Comparison of ENCODE assay signal across 9 mouse cellular contexts in the genomic region with DNA sequence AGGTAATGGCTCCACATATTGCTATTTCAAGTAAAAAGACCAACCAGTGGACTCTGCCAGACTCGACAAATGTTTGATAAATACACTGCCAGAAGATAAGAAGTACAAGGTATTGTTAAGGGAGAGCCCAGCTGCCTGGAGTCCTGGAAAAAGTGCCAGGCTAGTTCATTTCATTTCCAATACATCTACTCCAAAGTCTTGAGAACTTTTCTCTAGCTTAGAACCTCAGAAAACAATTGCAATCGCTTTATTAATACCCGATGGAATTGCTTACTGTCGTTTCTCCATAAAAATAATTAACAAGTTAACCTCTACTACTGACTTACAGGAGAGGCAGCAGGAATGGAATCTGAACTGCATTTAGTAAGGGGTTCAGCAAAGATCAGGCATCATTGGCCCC. TPM values are rescaled to one million over a fixed set of nuclear protein-coding genes. Genes with fewer than 3 reads are reported as not detected.
DNase-seq lines count a peak whose midpoint lies in the region; ATAC-seq and TF ChIP-seq lines count a peak whose summit lies in the region.
"Had no signal": no experiment of that assay in that cellular context is flagged by ENCODE, and none has a peak within 500 bp of the region (broad histone marks: within the 10 kb centered on the region; RNA-seq: fewer than 3 reads in every experiment).

No protein-coding gene starts in this region.

- H3K4me3 ChIP-seq in gastrocnemius, adult 2 months, result peak overlapping the region; percentile 89
- peak overlapping the region; percentile 66 for H3K4me3 ChIP-seq in C2C12 (ENCODE audit: insufficient read depth, poor library complexity, severe bottlenecking)
- peak overlapping the region; percentile 77 for H3K4me3 ChIP-seq in hindbrain, embryonic 12.5 days
- H3K4me3 ChIP-seq in liver, postnatal 0 days (ENCODE audit: low read depth, low read length), result no peak overlapping the region
- no peak overlapping the region for H3K4me3 ChIP-seq in thymus, adult 2 months (ENCODE audit: control insufficient read depth, insufficient read depth, low read length)

- no peak for TF ChIP-seq EP300 in liver, postnatal 0 days (IDR thresholded peaks at IDR 0.05; ENCODE audit: low read depth)

- no peak for TF ChIP-seq POLR2A in thymus, adult 2 months (IDR thresholded peaks at IDR 0.05; ENCODE audit: control insufficient read depth, extremely low read depth, insufficient read depth, low read length, poor library complexity)

- H3K79me3 ChIP-seq in C2C12 (ENCODE audit: low read depth), result peaks cover 14% of the 10 kb centered on the region

- H3K9ac ChIP-seq in hindbrain, embryonic 12.5 days, result no peak overlapping the region
- H3K9ac ChIP-seq in liver, postnatal 0 days (replicated peaks), result no peak overlapping the region

- peak overlapping the region; percentile 85 for H3K4me2 ChIP-seq in hindbrain, embryonic 12.5 days (replicated peaks)
- peak overlapping the region; percentile 74; the same call in 1 of the 2 replicates for H3K4me2 ChIP-seq in liver, postnatal 0 days (ENCODE audit: low read depth, low read length)

- ATAC-seq in hindbrain, embryonic 12.5 days (ENCODE audit: low FRiP score), result no peak
- ATAC-seq in liver, postnatal 0 days, result no peak

- DNase-seq in gastrocnemius, adult 2 months, result no peak
- no peak for DNase-seq in gastrocnemius, postnatal 14 days
- no peak for DNase-seq in liver, postnatal 0 days
- no peak for DNase-seq in right cerebral cortex, postnatal 25 days
- DNase-seq in thymus, adult 2 months, result no peak
- DNase-seq in MN1 (ENCODE audit: low spot score), result no peak
- DNase-seq: cerebellum, postnatal 14 days had no signal

- no peak overlapping the region for H3K27ac ChIP-seq in gastrocnemius, adult 2 months
- H3K27ac ChIP-seq in hindbrain, embryonic 12.5 days, result no peak overlapping the region
- H3K27ac ChIP-seq in liver, postnatal 0 days (ENCODE audit: low read depth), result no peak overlapping the region
- no peak overlapping the region for H3K27ac ChIP-seq in thymus, adult 2 months (ENCODE audit: control insufficient read depth, insufficient read depth, low read length)

- 5% methylated on average over 4 of the region's 4 CpGs for WGBS in hindbrain, embryonic 12.5 days
- 8% methylated on average over 4 of the region's 4 CpGs for WGBS in liver, postnatal 0 days (ENCODE audit: insufficient replicate concordance)
- WGBS in thymus, adult 2 months, result 13% methylated on average over 4 of the region's 4 CpGs

- peak overlapping the region; percentile 73 for H3ac ChIP-seq in C2C12 (ENCODE audit: control insufficient read depth, insufficient read length, low read depth)

- no peaks in the 10 kb centered on the region for H3K36me3 ChIP-seq in C2C12 (ENCODE audit: control insufficient read depth, insufficient read depth)
- no peaks in the 10 kb centered on the region for H3K36me3 ChIP-seq in hindbrain, embryonic 12.5 days
- no peaks in the 10 kb centered on the region for H3K36me3 ChIP-seq in liver, postnatal 0 days (replicated peaks; ENCODE audit: insufficient read depth, low read length)
- H3K36me3 ChIP-seq in thymus, adult 2 months (ENCODE audit: control insufficient read depth, insufficient read depth, low read length), result no peaks in the 10 kb centered on the region

- H3K79me2 ChIP-seq in C2C12 (ENCODE audit: control insufficient read depth, insufficient read depth), result peaks cover 44% of the 10 kb centered on the region

- H3K27me3 ChIP-seq in C2C12 (ENCODE audit: control insufficient read depth, insufficient read depth, insufficient read length), result no peaks in the 10 kb centered on the region
- H3K27me3 ChIP-seq in hindbrain, embryonic 12.5 days, result peaks cover 29% of the 10 kb centered on the region
- H3K27me3 ChIP-seq in liver, postnatal 0 days (ENCODE audit: insufficient read depth, low read length), result 0 out of 2 replicates have a peak, but pooled peaks cover 25% of the 10 kb centered on the region
- peaks cover 4% of the 10 kb centered on the region; the same call in 1 of the 2 replicates for H3K27me3 ChIP-seq in thymus, adult 2 months (ENCODE audit: control insufficient read depth, insufficient read depth, low read length)

- no peaks in the 10 kb centered on the region for H3K9me3 ChIP-seq in hindbrain, embryonic 12.5 days (replicated peaks)
- H3K9me3 ChIP-seq in liver, postnatal 0 days (ENCODE audit: low read length), result no peaks in the 10 kb centered on the region

- H3K4me1 ChIP-seq in hindbrain, embryonic 12.5 days, result peaks cover 23% of the 10 kb centered on the region
- peaks cover 3% of the 10 kb centered on the region; the same call in 1 of the 2 replicates for H3K4me1 ChIP-seq in liver, postnatal 0 days (ENCODE audit: insufficient read depth)
- no peaks in the 10 kb centered on the region for H3K4me1 ChIP-seq in thymus, adult 2 months (replicated peaks; ENCODE audit: control insufficient read depth, insufficient read depth, low read length)

- intact Hi-C loops in gastrocnemius, adult 2 months (cut with DNase I), result loop anchor here (5.0 kb wide), 1 partner anchor 285 kb away; no protein-coding TSS in a partner anchor
- intact Hi-C loops in gastrocnemius, postnatal 14 days (cut with DNase I; ENCODE audit: low total_unique reads), result no loop called here

- TF ChIP-seq CTCF in gastrocnemius, adult 2 months (IDR thresholded peaks at IDR 0.05), result no peak
- no peak for TF ChIP-seq CTCF in C2C12 (IDR thresholded peaks at IDR 0.05; ENCODE audit: control insufficient read depth, insufficient read depth, insufficient read length)
- TF ChIP-seq CTCF in liver, postnatal 0 days (IDR thresholded peaks at IDR 0.05; ENCODE audit: low read depth), result no peak
- no peak for TF ChIP-seq CTCF in thymus, adult 2 months (IDR thresholded peaks at IDR 0.05; ENCODE audit: borderline replicate concordance, control insufficient read depth, extremely low read depth, insufficient read depth, low read length, poor library complexity)

TF ChIP-seq in C2C12, 6 proteins besides CTCF, POLR2A, EP300 and RAD21:
- TF ChIP-seq MYOD1 (IDR thresholded peaks at IDR 0.05; ENCODE audit: control insufficient read depth, insufficient read length, low read depth), result no peak
- TF ChIP-seq USF1 (IDR thresholded peaks at IDR 0.05; ENCODE audit: low read depth), result no peak
- no peak for TF ChIP-seq MYOG (IDR thresholded peaks at IDR 0.05; ENCODE audit: control insufficient read depth, extremely low read depth, insufficient read length)
- TF ChIP-seq FOSL1 (IDR thresholded peaks at IDR 0.05; ENCODE audit: insufficient read depth, low read length, poor library complexity, severe bottlenecking), result no peak

RNA-seq across cellular contexts. Expression of gene Tenm3, which starts 1.7 kb away (rescaled TPM):
- total RNA-seq in gastrocnemius, adult 2 months (2021), result 10 to 100 TPM; 10.0 to 13.7 TPM
- 10 to 100 TPM; 10.7 to 12.6 TPM for total RNA-seq in gastrocnemius, postnatal 14 days (2021)
- polyA plus RNA-seq in C2C12 (2012; fragmentation: generic; extraction: Trizol), result 18.2 TPM
- polyA plus RNA-seq in hindbrain, embryonic 12.5 days (2016; fragmentation: Nextera tagmentation; extraction: Ambion mirVana), result 52.8 and 53.1 TPM in 2 replicates
- 4.7 and 5.6 TPM in 2 replicates for polyA plus RNA-seq in liver, postnatal 0 days (2015; fragmentation: Nextera tagmentation; extraction: Ambion mirVana)
- polyA plus RNA-seq in thymus, adult 2 months (2012; rRNA removed), result 2.3 TPM in 2 replicates

Comparison
In these comparisons a context has a peak if more than half of its experiments do, and no peak if none do; other contexts are left out.
1. H3K4me3 ChIP-seq: peak in gastrocnemius, adult 2 months (single experiment), C2C12 (single experiment) and hindbrain, embryonic 12.5 days (single experiment); none in liver, postnatal 0 days (single experiment) and thymus, adult 2 months (single experiment).